Mouse (Mus musculus) neural tube, embryonic 10.5 days (tissue): ENCODE measurements around the gene 0610040J01Rik.
"Not testable (repeated sequence)": the region's sequence is repeated elsewhere in the genome, so short reads cannot be mapped to it uniquely, and the experiment has no call there.

Experiments used
- DNase-seq: peaks from one replicate; pipeline ENCODE4 v3.0.0-alpha.2; 2017; ENCODE audit warnings: low spot score; ENCODE audit errors: extremely low spot score

Gene 0610040J01Rik

GRCm38 (mm10) chr5:63828380-63829185 lies 16.4 kb downstream of the 0610040J01Rik start:
- no peak for DNase-seq

DNA sequence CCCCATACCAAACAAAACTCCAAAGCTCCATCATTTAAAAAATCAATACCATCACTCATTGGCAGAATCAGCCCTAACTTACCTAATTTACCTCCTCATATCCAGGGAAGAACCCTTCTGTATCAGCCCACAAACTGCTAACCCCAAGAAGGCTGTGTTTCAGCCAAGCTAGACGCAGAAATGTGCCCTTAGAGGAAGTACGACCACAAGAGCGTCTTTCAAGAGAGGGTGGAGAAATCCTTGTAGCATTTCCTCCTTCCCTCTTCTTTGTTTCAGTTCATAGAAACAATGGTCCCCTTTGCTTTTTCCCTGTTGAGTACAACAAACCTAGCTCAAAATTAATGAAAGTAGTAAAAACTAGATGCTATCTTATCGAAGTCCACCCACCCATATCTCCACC lies 18.9 kb downstream of the 0610040J01Rik start:
- no peak for DNase-seq

DNA sequence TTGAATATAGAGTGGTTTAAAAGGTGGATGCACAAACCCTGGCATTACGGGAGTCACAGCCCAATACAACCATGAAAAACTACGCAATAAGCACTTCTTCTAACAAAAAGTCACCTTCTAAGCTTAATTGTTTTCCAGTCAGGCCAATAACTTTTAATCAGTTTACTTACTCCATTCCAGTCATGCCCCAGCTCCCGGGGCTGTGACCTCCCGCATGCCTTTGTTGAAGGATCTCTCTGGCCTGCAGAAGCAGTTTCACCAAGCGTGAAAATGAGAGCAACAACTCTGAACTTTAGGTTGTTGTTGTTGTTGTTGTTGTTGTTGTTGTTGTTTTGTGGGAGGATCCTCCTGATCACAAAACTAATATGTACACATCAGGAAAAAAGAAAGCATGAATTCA lies 21.8 kb downstream of the 0610040J01Rik start:
- DNase-seq: no peak

DNA sequence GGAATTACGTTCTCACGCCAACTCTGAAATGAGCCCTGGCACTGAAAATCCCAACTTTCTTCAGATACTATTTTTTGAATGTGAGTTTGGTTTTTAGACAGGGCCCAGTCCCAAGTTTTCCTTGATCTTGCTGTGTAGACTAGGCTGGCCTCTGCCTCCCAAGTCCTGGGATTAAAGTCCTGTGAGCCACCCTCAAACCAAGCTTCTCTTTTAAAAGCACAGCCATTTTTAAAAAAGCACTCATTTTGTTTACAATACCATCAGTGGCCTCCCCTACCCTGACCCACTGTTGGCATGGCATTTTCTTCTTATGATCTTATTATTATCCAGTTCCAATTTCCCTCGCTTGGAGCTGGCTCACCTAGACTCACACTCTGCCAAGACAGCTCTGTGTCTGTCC lies 22.3 kb downstream of the 0610040J01Rik start:
- no peak for DNase-seq

DNA sequence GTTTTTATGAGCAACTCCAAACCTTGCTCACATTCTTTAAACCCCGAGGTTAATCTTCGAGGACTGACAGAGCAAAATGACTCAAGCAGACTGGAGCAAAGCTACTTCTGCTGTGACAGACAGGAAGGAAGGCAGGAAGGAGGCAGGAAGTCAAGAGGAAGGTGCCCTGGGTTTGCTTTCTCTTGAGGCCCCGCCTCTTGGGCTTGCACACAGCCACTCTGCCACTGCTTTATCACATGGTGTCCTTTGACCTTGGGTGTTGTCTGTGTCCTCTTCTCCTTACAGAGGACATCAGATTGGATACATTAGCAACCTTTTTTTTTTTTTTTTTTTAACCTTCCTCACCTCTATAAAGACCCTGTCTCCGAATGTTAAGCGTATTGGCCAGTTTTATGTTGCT lies 25.0 kb downstream of the 0610040J01Rik start:
- no peak for DNase-seq

DNA sequence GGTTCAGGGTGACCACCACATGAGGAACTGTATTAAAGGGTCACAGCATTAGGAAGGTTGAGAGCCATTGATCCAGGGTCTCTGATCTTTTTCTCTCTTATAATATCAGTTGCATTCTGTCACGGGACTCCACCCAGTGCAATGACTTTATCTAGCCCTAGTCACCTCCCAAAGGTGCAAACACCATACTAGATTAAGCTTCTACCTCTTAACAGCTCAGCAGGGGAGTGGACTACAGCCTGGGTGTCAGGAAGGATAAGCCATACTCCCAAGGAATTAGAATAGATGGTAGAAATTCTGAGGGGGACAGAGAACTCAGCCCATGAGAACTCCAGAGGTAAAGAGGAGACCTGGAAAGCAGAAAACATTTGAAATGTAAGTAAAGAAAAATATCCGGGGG lies 25.7 kb downstream of the 0610040J01Rik start:
- no peak for DNase-seq

DNA sequence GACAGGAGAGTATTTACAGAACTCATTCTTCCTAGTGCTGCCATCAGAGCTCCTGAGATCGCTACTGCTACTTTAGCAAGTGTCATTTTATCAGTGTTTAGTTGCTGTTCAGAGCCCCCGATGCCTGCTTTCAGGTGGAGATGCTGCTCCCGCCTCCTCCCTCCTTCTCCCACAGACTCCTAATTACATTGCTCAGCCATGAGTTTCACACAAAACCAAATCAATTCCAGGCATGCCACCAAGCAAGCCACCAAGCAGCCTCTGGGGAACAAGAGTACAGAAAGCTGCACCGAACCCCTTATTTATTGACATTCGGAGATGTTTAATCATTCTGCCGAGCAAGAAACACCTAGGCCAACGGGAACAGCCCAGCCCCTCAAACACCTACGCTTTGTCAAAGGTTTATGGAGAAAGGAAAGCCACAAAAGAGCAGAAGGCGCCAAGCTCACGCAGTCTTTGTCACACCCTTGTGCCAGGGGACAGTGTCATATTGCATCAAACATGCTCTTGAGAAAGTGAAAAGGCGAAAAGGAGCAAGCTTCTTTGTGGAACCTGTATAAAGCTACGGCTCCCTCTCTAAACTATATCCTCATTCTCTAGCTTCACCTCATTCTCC lies 27.7 kb downstream of the 0610040J01Rik start:
- no peak for DNase-seq

DNA sequence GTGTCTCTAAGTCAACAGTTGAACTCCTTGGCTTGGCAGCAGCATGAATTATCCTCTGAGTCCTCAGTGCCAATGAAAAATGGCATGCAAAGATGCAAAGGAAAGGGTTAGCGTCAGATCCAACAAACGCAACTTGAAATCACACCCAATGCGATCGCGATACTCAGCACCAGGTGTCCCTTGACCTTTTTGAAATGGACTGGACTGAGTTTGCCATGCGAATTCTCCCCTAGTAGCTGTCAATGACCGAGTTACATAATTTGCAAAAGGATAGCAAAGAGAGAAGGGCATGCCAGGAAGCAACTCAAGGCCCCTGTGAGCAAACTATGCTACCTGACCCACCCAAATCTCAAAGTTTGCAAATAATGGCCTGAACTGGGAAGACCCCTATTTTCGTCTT lies 34.9 kb downstream of the 0610040J01Rik start:
- no peak for DNase-seq

- no peak for DNase-seq
Measured at GRCm38 (mm10) chr5:63847541-63848226, 35.5 kb downstream of the 0610040J01Rik start.

DNA sequence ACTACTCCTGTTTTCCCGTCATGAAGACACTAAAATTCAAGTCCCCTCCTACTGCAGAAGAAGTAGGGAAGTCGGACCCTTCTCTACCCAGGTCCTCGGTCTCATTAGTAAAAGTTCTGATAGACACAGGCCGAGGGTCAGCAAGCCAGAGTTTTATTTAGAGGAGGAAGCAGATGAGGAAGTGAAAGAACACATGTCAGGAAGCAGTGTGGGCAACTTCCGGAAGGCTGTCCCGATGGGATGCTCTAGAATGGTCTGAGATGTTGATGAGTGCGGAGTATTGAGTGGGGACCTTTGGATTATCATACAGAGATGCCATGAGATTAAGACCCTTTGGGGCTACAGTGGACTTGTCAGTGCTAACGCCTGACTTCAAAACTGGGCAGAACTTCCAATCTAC lies 46.7 kb downstream of the 0610040J01Rik start:
- DNase-seq: no peak

GRCm38 (mm10) chr5:63867421-63867820 lies 55.3 kb downstream of the 0610040J01Rik start:
- DNase-seq: no peak

DNA sequence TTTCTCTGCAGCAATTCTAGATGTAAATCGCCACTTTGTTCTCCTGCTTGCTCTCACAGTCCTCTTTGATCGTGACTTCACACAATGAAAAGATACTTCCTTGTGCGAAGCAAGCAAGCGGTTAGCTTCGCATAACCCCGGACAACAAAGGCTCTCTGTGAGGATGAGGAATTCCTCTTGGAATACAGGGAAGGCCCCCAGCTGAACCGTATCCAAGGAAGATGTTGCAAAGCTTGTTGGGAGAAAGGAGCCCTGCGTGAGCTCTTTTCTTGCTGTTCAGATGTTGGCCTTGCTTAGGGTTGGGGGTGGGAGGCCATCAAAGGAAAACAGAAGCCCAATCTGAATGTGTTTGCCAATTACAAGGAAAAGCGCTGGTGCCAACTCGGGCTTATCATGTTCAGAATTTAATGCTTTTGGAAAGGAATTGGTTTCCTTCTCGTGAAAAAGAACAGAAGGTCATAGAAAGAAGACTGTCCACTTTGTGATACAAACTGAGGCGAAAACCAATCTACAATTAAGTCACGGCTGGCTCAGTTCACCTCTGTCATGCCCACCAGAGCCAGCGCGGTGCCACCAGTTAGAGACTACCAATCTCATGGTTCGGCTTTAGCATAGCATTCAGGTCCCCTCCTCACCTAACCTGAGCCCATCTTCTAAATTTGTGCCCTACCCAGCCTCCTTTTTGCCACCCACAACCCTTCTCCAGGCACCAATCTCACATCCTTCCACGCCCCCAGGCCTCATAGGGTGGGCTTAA lies 60.2 kb downstream of the 0610040J01Rik start:
- DNase-seq: no peak

DNA sequence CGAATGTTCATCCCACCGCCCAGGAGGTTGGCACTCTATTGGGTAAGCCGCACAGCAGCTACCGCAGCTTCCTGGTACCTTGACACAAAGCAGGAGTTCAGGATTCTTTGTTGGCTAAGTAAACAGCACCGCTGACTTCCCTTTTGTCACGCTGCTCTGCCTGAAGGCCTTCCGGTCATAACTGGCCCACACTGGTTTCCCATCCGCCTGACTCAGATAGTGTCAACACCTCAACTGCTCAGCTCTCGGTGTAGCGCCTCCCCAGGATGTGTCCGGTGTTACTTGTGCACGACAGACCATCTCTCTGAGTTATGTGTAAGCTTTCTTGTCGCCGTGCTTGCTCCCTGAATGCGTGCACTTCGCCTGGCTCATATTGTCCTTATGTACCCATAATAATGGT lies 62.7 kb downstream of the 0610040J01Rik start:
- DNase-seq: no peak

- no peak for DNase-seq
Measured at GRCm38 (mm10) chr5:63876081-63876480, 63.9 kb downstream of the 0610040J01Rik start.

GRCm38 (mm10) chr5:63879026-63879425 lies 66.9 kb downstream of the 0610040J01Rik start:
- DNase-seq: no peak

GRCm38 (mm10) chr5:63886292-63886691 lies 74.1 kb downstream of the 0610040J01Rik start:
- DNase-seq: no peak

- peak; percentile 22 for DNase-seq
Measured at GRCm38 (mm10) chr5:63886709-63887108, 74.5 kb downstream of the 0610040J01Rik start.

- no peak for DNase-seq
Measured at GRCm38 (mm10) chr5:63887111-63887510, 74.9 kb downstream of the 0610040J01Rik start.

DNA sequence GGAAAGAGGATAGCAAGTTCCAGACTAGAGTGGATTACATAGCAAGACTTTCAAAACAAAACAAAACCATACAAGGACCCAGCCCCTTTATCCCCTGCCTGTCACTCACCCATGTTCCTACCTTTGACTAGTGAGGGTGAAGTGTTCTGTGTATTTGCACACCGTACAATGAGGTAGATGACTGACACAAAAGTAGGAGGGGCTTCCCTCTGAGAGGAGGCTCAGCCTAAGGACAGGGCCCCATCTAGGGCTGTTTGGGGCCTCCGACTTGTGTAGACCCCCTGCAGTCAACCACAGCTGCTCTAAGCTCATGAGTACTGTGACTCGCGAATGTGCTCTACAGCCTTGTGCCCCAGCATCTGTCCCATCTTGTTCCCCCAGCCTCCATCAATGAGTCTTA lies 79.1 kb downstream of the 0610040J01Rik start:
- DNase-seq: no peak

- no peak for DNase-seq
Measured at GRCm38 (mm10) chr5:63891912-63892311, 79.7 kb downstream of the 0610040J01Rik start.

DNA sequence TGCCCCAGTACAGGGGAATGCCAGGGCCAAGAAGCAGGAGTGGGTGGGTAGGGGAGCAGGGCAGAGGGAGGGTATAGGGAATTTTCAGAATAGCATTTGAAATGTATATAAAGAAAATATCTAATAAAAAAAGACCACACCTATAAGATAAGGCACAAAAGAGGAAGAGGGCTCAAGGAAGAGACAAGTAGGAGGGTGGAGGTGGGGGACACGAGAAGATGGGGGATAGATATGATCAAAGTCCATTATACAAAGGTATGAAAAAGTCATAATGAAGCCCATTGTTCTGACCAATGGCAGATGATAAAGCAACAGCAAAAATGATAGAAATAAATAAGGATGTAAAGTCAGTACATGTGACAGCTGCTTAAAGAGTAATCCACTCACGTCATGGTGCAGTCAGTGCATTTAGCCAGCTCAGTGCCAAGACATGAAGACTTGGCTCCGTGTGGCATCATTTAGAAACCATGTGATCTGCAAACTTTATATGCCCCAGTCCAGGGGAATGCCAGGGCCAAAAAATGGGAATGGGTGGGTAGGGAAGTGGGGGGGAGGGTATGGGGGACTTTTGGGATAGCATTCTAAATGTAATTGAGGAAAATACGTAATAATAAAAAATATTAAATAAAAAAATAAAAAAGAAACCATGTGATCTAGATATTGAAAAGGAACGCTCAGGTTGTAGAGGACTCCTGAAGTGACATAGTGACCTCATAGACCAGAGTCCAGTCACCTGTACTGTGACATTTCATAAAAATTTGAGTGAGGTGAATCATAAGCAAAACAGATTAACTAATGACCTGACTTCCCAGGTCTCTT lies 85.0 kb downstream of the 0610040J01Rik start:
- not testable (repeated sequence) for DNase-seq
